13 mouse cellular contexts compared by ENCODE assay signal in genomic region chr13:63452898-63453297, GRCm38 (mm10). TPM values are rescaled to one million over a fixed set of nuclear protein-coding genes. Genes with fewer than 3 reads are reported as not detected.
DNase-seq lines count a peak whose midpoint lies in the region; ATAC-seq lines count a peak whose summit lies in the region.
"Had no signal": no experiment of that assay in that cellular context is flagged by ENCODE, and none has a peak within 500 bp of the region (broad histone marks: within the 10 kb centered on the region; RNA-seq: fewer than 3 reads in every experiment).

No protein-coding gene starts in this region.

- ATAC-seq in intestine, embryonic 15.5 days: no peak
- ATAC-seq: hindbrain, embryonic 16.5 days; midbrain, embryonic 15.5 days had no signal

- H3K4me2 ChIP-seq in intestine, embryonic 15.5 days (replicated peaks): no peak overlapping the region
- H3K4me2 ChIP-seq: midbrain, embryonic 15.5 days had no signal

- no peaks in the 10 kb centered on the region for H3K9me3 ChIP-seq in intestine, embryonic 15.5 days
- H3K9me3 ChIP-seq: midbrain, embryonic 15.5 days had no signal

- no peak overlapping the region for H3K27ac ChIP-seq in intestine, embryonic 15.5 days
- H3K27ac ChIP-seq: midbrain, embryonic 15.5 days; stomach, postnatal 0 days had no signal

- H3K4me3 ChIP-seq in intestine, embryonic 15.5 days (replicated peaks): no peak overlapping the region
- H3K4me3 ChIP-seq: midbrain, embryonic 15.5 days had no signal

- H3K4me1 ChIP-seq in intestine, embryonic 15.5 days (replicated peaks): no peaks in the 10 kb centered on the region
- H3K4me1 ChIP-seq: midbrain, embryonic 15.5 days had no signal

- H3K36me3 ChIP-seq in intestine, embryonic 15.5 days: no peaks in the 10 kb centered on the region
- H3K36me3 ChIP-seq: midbrain, embryonic 15.5 days had no signal

- H3K27me3 ChIP-seq in intestine, embryonic 15.5 days (replicated peaks): no peaks in the 10 kb centered on the region
- H3K27me3 ChIP-seq: midbrain, embryonic 15.5 days had no signal

- WGBS in intestine, embryonic 15.5 days: 80% methylated on average over 5 of the region's 5 CpGs

- H3K9ac ChIP-seq in intestine, embryonic 15.5 days: no peak overlapping the region
- H3K9ac ChIP-seq: midbrain, embryonic 15.5 days had no signal

- peak; percentile 49 for DNase-seq in adrenal gland, adult 2 months
- no peak for DNase-seq in adrenal gland, postnatal 4 days (ENCODE audit: low spot score in 2 of 2)
- DNase-seq in right cerebral cortex, adult 2 months (ENCODE audit: low spot score in 2 of 2): peak; percentile 10 to 12
- DNase-seq in right cerebral cortex, postnatal 25 days: no peak
- peak; percentile 31 to 41 for DNase-seq in cerebellum, postnatal 36 days
- DNase-seq in skeletal muscle tissue, adult 2 months (ENCODE audit: low read depth, low spot score): peak; percentile 20
- DNase-seq in urinary bladder, adult 2 months (ENCODE audit: low spot score): no peak
- DNase-seq: kidney, postnatal 14 days; lung, postnatal 36 days had no signal

RNA-seq across cellular contexts. Expression of gene Fancc, which starts 44.2 kb away (rescaled TPM):
- 10 to 100 TPM in 1 of 2 experiments, 1 to 10 TPM in 1; 7.5 to 10.0 TPM for total RNA-seq in adrenal gland, adult 2 months (2021)
- polyA plus RNA-seq in adrenal gland, adult 2 months (2012; rRNA removed): 8.1 and 9.2 TPM in 2 replicates
- total RNA-seq in adrenal gland, postnatal 4 days (2021): 10 to 100 TPM; 17.1 to 18.9 TPM
- polyA plus RNA-seq in urinary bladder, adult 2 months (2012; rRNA removed): 26.7 and 29.2 TPM in 2 replicates
- polyA plus RNA-seq in intestine, embryonic 15.5 days (2015; fragmentation: Nextera tagmentation; extraction: Ambion mirVana): 17.1 and 17.7 TPM in 2 replicates

Comparison
In these comparisons a context has a peak if more than half of its experiments do, and no peak if none do; other contexts are left out.
1. DNase-seq: peak in adrenal gland, adult 2 months (single experiment), right cerebral cortex, adult 2 months (2 of 2), cerebellum, postnatal 36 days (2 of 2) and skeletal muscle tissue, adult 2 months (single experiment); none in adrenal gland, postnatal 4 days (0 of 2), right cerebral cortex, postnatal 25 days (single experiment) and urinary bladder, adult 2 months (single experiment).